Mouse (Mus musculus) cerebellum, adult 2 months (tissue): Measurements from ENCODE around the gene Sbk3. TPM values are rescaled to one million over a fixed set of nuclear protein-coding genes. Genes with fewer than 3 reads are reported as not detected.

ENCODE experiments used
- DNase-seq, 2 experiments: peaks; one replicate each; pipeline ENCODE4 v3.0.0; 2021
- H3K27ac ChIP-seq: fragments of 200-500 bp; 2 replicates; pipeline ENCODE4 v1.5.1; 2012; ENCODE audit warnings: low read length, control low read depth, inconsistent platforms; ENCODE audit not compliant: insufficient read depth
- H3K27me3 ChIP-seq: fragments of 200-500 bp; 2 replicates; pipeline ENCODE4 v1.6.1; 2012; ENCODE audit warnings: inconsistent platforms, mild to moderate bottlenecking, low read length, moderate library complexity; ENCODE audit not compliant: control insufficient read depth, insufficient read depth
- H3K4me1 ChIP-seq: fragments of 200-500 bp; 2 replicates; pipeline ENCODE4 v1.6.1; 2011; ENCODE audit warnings: low read length; ENCODE audit not compliant: control insufficient read depth, insufficient read depth
- H3K4me3 ChIP-seq: fragments of 200-500 bp; replicated peaks from 2 replicates; pipeline ENCODE3; 2011; ENCODE audit warnings: mild to moderate bottlenecking, low read depth, low read length, control low read depth; ENCODE audit not compliant: insufficient read depth
- CTCF ChIP-seq: fragments of 200-500 bp; IDR thresholded peaks from 2 replicates; pipeline ENCODE4 v1.5.1; 2011; ENCODE audit warnings: low read depth, mild to moderate bottlenecking, control low read depth, low read length, moderate library complexity, borderline replicate concordance; ENCODE audit not compliant: insufficient read depth
- POLR2A ChIP-seq: fragments of 200-500 bp; IDR thresholded peaks from 2 replicates; pipeline ENCODE4 v1.6.1; 2011; ENCODE audit warnings: low read length, control low read depth, borderline replicate concordance; ENCODE audit not compliant: insufficient read depth
- WGBS: fragments of 180-500 bp; shearing (Covaris S2); methylation state at CpG from one replicate; pipeline ENCODE4 v1.1.7; 2018; 5-methylcytosine and 5-hydroxymethylcytosine counted together
- polyA plus RNA-seq: library from polyadenylated mRNA; depleted of rRNA; stranded (reverse); fragments of >200 nt; gene quantifications from 2 replicates; pipeline ENCODE4 v1.2.3, GENCODE M21; 2012

Sbk3 gene
- polyA plus RNA-seq, 1 experiment: 2.6 TPM

GRCm38 (mm10) chr7:4972321-4973047 lies 1.5 kb upstream of the Sbk3 start:
- no peak for DNase-seq
- Histone ChIP-seq H3K4me3 (no peak overlapping the region), H3K4me1 (no peaks in the 10 kb centered on the region), H3K27me3 (no peaks in the 10 kb centered on the region), H3K27ac (no peak overlapping the region)
- WGBS: 69% methylated on average over 18 of the region's 18 CpGs
- no peak for TF ChIP-seq POLR2A
- no peak for TF ChIP-seq CTCF

DNA sequence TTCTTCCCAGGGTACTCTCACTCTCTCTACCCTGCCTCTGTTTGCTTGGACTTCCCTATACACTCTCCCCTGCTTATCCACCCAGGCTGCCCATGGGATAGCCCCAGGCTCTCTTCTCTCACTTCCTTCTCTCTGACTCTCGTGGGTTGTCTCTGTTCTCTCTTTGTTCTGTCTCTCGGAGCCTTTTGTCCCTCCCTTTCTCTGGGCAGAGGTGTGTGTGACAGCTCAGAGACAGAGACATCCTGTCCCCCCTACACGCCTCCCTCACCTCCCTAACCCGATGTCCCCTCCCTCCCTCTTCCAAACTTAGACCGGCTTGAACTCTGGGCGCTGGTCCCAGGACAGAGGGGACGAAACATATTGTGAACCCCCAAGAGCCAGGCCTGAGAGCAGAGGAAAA lies 742 bp upstream of the Sbk3 start:
- TF ChIP-seq CTCF: no peak
- TF ChIP-seq POLR2A: no peak
- no peaks in the 10 kb centered on the region for H3K27me3 ChIP-seq
- H3K4me3 ChIP-seq: no peak overlapping the region
- no peaks in the 10 kb centered on the region for H3K4me1 ChIP-seq
- H3K27ac ChIP-seq: no peak overlapping the region
- 15% methylated on average over 7 of the region's 7 CpGs for WGBS
- DNase-seq: no peak

DNA sequence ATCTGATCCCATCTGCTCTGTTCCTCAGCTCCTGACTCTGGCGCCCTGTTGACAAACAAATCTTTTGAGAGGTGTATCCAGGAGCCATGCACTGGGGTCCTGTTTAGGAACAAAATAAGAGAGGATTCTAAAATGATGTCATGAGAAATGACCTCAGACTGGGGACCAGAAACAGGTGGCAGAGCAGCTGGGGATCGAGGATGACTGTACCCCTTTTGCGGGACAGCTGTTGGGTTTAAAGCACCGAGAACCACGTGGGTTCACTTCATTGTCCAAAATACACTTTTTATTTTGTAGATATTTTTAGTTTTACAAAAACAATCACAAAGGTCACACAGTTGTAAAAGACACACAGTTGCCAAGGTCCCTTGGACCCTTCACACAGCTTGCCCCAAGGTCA lies 6.0 kb downstream of the Sbk3 start:
- Histone ChIP-seq H3K4me3 (no peak overlapping the region), H3K4me1 (no peaks in the 10 kb centered on the region), H3K27ac (no peak overlapping the region), H3K27me3 (no peaks in the 10 kb centered on the region)
- TF ChIP-seq CTCF (no peak), POLR2A (no peak)
- WGBS: 74% methylated on average over 5 of the region's 5 CpGs
- no peak for DNase-seq

DNA sequence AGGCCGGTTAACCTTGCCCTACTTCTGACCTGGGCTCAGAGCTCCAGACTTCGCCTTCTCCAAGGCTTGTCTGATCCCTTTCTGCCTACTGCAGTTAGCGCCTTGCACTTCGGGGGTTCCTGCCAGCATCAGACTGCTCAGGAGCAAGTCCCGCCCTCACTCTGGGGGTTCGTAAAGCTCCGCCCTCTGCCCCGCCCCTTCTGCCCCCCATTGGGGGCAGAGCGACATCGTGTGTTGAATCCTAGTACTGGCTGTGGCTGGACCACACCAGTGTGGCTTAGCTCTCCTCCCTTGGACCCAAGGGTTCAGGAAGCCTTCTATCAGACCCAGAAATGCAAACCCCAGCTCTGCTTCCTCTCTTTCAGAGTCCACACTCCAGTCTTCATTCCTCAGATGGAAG lies 6.7 kb downstream of the Sbk3 start, which contains the start of gene Sbk2:
Gene Sbk2 (minus strand): TSS at position 135 of the 400 bp plus-strand sequence.
- TF ChIP-seq CTCF (peak; percentile 48; the same call in 1 of the 2 replicates), POLR2A (no peak)
- no peaks in the 10 kb centered on the region for H3K27me3 ChIP-seq
- peak; percentile 39 to 44 for DNase-seq
- H3K4me3 ChIP-seq: no peak within 1 kb of the TSS
- no peak within 1 kb of the TSS for H3K27ac ChIP-seq
- 7% methylated on average over 10 of the region's 10 CpGs for WGBS
- no peaks in the 10 kb centered on the region for H3K4me1 ChIP-seq

DNA sequence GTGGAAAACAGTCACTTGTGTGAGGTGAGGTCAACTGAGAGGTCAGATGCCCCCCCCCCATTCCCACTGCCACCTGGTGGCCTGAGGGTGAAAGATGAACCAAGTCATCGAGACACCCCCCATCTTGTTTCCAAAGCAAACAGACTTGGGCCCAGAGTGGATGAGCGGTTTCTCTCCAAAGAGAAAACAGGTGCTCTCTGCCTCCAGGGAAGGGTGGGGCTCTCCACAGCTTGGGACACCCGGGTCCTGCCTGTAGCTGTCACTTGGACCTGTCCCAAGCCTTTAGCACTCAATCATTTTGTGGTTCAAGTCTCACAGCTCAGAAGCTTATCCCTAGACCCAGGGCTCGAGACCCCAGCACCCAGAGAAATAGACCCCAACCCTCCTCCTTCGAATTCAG lies 7.4 kb downstream of the Sbk3 start:
- TF ChIP-seq CTCF (no peak), POLR2A (no peak)

GRCm38 (mm10) chr7:4957361-4957760 lies 13.6 kb downstream of the Sbk3 start:
- Histone ChIP-seq H3K4me1 (no peaks in the 10 kb centered on the region; the same call in 1 of the 2 replicates), H3K4me3 (no peak overlapping the region), H3K27me3 (no peaks in the 10 kb centered on the region), H3K27ac (no peak overlapping the region)
- TF ChIP-seq POLR2A (no peak), CTCF (no peak)
- 68% methylated on average over 10 of the region's 10 CpGs for WGBS
- DNase-seq: no peak

More for the DNA sequence above, 7.4 kb downstream of the Sbk3 start:
- Histone ChIP-seq H3K4me1 (no peaks in the 10 kb centered on the region), H3K27me3 (no peaks in the 10 kb centered on the region), H3K27ac (no peak overlapping the region), H3K4me3 (no peak overlapping the region)
- WGBS: 70% methylated on average over 5 of the region's 5 CpGs
- no peak for DNase-seq

DNA sequence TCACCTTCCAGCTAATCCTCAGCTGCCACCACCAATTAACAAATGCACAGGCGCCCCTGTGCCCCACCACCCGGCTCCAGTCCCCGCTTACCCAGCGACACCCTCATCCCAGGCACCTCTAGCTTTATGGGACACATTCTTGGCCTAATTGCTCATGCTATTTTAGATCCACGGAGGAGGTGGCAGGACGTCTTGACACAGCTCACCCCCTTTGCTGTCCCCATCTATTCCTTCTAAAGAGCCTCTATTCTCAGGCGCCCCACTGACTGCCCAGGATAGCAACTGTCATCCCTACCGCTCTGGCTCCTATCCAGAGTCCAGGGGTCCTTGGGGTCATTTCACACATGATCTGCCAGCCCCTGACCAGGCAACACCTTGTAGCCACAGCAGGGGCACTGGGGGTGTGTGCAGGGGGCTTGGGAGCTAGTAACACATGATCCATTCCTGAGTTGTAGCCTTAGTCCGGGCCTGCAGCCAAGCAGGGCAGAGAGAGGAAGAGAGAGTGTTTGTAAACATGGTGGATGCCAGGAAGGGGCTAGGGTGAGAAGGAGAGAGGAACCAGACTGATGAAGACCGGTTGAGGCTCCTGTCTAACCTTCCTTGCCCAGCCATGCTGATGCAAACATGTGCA lies 17.0 kb downstream of the Sbk3 start:
- no peak for DNase-seq
- H3K27me3 ChIP-seq: no peaks in the 10 kb centered on the region
- no peak overlapping the region for H3K4me3 ChIP-seq
- no peaks in the 10 kb centered on the region; the same call in 1 of the 2 replicates for H3K4me1 ChIP-seq
- WGBS: 19% methylated on average over 10 of the region's 10 CpGs
- TF ChIP-seq POLR2A (no peak), CTCF (no peak)
- no peak overlapping the region for H3K27ac ChIP-seq
